Mouse (Mus musculus) embryonic stem cell, embryonic (primary cell): ENCODE data around the gene Ubr4.

ENCODE experiments used
- CTCF ChIA-PET, 4 experiments: fragments of 300-600 bp in 2 of 4; fragments of 350-600 bp in 2 of 4; sonication (Branson Sonifier 250); formaldehyde crosslinking; loops; one replicate each; lab custom pipeline; 2022; ENCODE audit warnings: inconsistent platforms in 2 of 4; lab: Charles Lee
- POLR2A ChIA-PET, 4 experiments: fragments of 300-600 bp in 2 of 4; fragments of 350-600 bp in 2 of 4; sonication (Branson Sonifier 250); formaldehyde crosslinking; loops; one replicate each; lab custom pipeline; 2022; ENCODE audit warnings: antibody characterized with exemption in 4 of 4, inconsistent platforms in 1 of 4; lab: Charles Lee

The Ubr4 gene

DNA sequence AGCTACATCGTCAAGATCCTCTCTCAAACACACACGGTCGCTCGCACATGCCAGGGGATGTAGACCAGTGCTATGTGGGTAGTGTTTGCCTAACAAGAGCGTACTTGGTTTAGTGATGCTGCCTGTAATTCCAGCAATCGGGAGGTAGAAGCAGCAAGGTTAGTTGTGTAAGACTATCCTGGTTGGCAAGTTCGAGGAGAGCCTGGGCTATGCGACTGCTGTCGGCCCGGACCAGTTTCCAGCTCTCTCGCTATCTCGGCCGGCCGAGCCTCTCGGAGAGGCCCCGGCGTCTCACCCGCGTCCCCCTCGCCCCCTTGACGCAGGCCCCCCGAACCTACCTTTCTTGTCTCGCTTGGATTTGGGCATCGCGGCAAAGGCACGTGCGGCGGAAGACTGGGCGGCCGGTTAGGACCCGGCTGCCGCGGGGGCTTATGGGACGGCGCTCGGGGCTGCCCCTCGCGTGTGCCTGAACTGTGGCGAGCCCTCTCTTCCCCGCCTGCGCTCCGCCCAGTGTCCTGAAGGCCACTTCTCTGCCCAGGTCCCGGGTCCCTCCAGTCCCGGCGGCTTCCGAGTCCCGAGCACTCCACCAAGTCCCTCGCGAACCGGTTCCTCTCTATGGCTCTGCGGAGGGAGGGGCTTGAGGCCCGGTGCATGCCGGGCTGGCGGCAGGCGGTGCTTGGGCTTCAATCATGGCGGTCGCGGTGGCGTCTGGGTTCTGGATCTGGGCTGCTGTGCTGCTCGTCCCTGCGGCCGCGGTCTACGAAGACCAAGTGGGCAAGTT, at the start of gene Ubr4, which contains the start of the genes Mrto4 and Emc1:
Gene Ubr4 (plus strand): TSS at position 679 of the 781 bp plus-strand sequence.
Gene Mrto4 (minus strand): TSS at position 646 of the 781 bp plus-strand sequence.
Gene Emc1 (plus strand): TSS at position 657 of the 781 bp plus-strand sequence.
- POLR2A ChIA-PET, result interaction anchor here in 2 of 4 experiments (0.7 to 1.6 kb wide), 11 partner anchors 10 to 264 kb away, joined by 3 to 4 read pairs (median 3); no protein-coding TSS in a partner anchor
- CTCF ChIA-PET, result interaction anchor here (0.5 to 1.3 kb wide), 9 partner anchors 15 to 1036 kb away, joined by 3 to 7 read pairs (median 3); no protein-coding TSS in a partner anchor

DNA sequence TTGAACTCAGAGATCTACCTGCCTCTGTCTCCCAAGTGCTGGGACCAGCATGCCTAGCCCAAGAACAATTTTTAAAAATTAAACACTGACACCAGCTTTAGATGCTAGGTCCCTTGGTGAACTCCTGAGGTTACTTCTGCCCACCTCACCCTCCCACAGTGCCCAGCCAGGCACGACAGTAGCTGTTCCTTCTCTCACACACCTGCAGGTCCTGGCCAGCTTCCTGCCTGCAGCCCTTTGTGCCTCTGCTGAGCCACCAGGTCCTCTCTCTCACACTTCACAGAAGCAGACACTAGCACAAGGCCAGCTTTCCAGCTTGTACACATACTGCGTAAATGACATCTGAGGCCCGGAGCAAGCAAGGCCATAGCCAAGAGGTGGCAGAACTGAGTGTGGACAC, 46.9 kb upstream of the Ubr4 start:
- POLR2A ChIA-PET, result no interaction called here
- CTCF ChIA-PET, result interaction anchor here in 2 of 4 experiments (1.2 to 3.8 kb wide), 3 partner anchors 16 to 31 kb away, joined by 3 to 15 read pairs (median 5); no protein-coding TSS in a partner anchor

DNA sequence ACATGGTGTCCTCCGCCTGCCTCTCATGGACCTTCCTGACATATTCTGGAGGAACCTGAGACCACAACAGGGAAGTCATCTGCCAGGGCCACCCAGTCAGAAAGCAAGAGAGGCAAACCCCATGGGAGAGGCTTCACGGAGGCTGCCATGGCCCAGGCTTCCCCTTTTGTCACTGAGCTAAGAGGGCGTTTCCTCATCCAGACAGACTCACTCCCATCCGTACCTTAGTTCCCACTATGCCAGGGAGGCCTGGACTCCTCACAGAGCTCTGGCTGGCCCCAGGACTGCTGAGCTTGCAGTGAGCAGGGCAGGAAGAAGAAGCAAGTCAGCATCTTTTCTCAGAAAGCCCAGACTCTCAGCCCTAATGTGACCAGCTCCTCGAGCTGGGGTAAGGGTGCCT, 44.5 kb upstream of the Ubr4 start:
- CTCF ChIA-PET, result interaction anchor here in 3 of 4 experiments (0.6 to 3.8 kb wide), 5 partner anchors 19 to 360 kb away, joined by 3 to 15 read pairs (median 3); no protein-coding TSS in a partner anchor
- POLR2A ChIA-PET, result interaction anchor here in 2 of 4 experiments (0.8 to 1.7 kb wide), 5 partner anchors 11 to 49 kb away, joined by 3 to 4 read pairs (median 3); no protein-coding TSS in a partner anchor

DNA sequence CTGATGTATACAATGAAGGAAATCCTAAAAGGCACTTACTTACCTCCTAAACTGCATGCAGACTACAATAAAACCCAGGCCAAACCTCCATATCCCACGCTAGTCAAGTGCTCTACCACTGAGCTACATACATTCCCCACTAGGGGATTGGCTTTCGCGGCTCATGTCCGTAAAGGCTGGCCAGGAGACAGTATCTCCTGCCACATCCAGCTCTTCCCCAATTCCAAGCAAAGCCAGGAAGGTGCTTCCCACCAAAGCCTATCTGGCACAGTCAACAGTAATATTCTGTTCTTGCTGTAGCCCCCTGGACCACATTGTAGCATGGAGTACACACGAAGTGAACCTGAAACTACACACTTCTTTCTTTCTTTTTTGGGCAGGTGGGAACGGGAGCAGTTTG, 42.8 kb upstream of the Ubr4 start:
- ChIA-PET POLR2A (interaction anchor here (0.6 to 3.9 kb wide), 38 partner anchors 8 to 622 kb away, joined by 3 to 39 read pairs (median 6); partner anchors contain the start of gene Minos1 (in 2 of the 4)), CTCF (interaction anchor here (0.6 to 3.5 kb wide), 23 partner anchors 8 to 762 kb away, joined by 3 to 37 read pairs (median 6); no protein-coding TSS in a partner anchor)

DNA sequence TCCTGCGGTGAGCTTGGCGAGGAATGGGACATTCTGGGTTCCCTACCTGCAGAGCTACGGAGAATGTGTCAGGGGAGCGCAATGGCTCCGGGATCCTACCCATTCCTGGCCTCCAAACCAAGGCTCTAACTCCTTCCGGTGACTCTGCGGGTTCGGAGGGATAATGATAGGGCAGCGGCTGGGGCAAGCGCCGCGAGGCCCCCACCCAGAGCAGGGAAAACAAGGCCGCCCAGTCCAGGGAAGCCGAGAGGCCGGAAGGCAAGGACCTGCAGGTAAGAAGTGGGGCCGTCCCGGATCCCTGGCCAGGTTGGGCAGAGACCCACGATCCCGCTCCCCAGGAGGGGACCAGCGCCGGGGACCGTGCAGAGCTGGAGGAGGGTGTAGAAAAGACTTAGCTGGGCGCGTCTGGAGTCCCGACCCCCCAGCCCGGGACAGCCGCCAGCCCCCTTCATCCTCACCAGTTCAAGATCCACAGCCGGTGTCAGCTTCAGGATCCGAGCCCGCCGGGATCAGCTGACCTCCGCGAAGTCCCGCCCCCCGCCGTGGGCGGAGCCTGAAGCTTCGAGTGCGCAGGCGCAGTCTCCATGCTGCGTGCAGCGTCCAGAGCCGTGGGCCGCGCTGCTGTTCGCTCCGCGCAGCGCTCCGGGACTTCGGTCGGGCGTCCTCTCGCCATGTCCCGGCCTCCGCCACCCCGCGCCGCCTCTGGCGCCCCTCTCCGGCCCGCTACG, 42.1 kb upstream of the Ubr4 start, which contains the start of the genes Pqlc2 and Akr7a5:
Gene Pqlc2 (minus strand): TSS at position 538 of the 728 bp plus-strand sequence.
Gene Akr7a5 (plus strand): TSS at position 574 of the 728 bp plus-strand sequence.
- POLR2A ChIA-PET, result interaction anchor here (0.6 to 3.9 kb wide), 77 partner anchors 9 to 811 kb away, joined by 3 to 39 read pairs (median 4); partner anchors contain the start of genes Minos1 (in 3 of the 4), Aldh4a1 (in 2 of the 4), Capzb (in 1 of the 4) and Htr6 (in 1 of the 4)
- CTCF ChIA-PET, result interaction anchor here (0.5 to 3.5 kb wide), 41 partner anchors 8 to 763 kb away, joined by 3 to 37 read pairs (median 4); partner anchors contain the start of genes Aldh4a1 (in 1 of the 4), Gm21969 (in 1 of the 4) and Htr6 (in 1 of the 4)

DNA sequence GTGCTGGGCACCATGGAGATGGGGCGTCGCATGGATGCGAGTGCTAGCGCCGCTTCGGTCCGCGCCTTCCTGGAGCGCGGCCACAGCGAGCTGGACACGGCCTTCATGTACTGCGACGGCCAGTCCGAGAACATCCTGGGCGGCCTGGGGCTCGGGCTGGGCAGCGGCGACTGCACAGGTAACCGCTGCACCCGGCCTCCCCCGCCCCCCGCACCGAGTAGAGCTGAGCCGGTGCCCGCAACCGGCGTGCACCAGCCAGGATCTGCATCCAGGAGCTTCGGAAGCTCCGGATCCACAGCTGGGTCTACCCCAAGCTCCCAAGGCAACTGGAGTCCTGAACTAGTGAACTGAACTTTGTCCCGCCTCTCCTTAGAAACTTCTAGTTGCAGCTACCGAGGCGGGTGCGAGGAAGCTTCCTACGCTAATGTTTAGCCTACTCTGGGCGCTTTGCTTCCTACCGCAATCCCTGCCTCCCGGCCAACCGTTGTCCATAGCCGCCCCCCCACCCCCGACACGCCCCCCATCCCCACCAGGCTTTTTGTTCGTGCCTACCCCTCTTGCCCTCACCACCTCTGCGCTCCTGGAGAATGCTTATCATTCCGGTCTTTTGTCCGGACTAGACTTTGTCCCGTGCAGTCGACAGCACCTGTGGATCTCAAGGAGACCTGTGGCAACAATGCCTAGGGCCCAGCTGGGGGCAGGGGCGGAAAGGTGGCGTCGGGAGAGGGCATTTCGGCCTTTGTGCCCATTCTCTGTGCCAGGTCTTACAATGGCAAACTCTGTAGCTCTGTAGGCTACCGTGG, 41.3 kb upstream of the Ubr4 start:
- ChIA-PET CTCF (interaction anchor here (0.5 to 3.5 kb wide), 45 partner anchors 9 to 589 kb away, joined by 3 to 37 read pairs (median 4); partner anchors contain the start of genes Aldh4a1 (in 1 of the 4), Gm21969 (in 1 of the 4) and Htr6 (in 1 of the 4)), POLR2A (interaction anchor here (0.5 to 3.9 kb wide), 78 partner anchors 8 to 811 kb away, joined by 3 to 39 read pairs (median 4); partner anchors contain the start of genes Minos1 (in 3 of the 4), Aldh4a1 (in 2 of the 4), Capzb (in 1 of the 4) and Htr6 (in 1 of the 4))

DNA sequence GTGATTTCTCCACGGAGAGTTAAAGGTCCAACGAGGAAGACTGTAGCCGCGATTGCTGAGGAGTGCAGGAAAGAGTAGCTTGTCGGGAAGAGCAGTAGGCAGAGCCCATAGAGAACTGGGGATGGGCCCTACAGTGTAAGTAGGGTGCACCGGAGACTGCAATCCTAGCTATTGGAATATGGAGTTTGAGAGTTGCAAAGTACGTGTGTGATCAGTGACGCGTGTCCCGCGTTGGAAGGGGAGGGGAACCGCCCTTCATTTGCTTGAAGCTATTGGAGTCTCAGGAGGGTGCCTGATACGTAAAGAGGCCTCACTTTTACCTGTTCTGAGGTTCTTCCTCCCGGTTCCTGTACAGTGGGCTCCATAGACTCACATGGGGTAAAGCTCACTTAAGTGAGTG, 40.7 kb upstream of the Ubr4 start:
- ChIA-PET CTCF (interaction anchor here (0.5 to 3.5 kb wide), 31 partner anchors 10 to 732 kb away, joined by 3 to 37 read pairs (median 5); partner anchors contain the start of genes Gm21969 (in 1 of the 4) and Htr6 (in 1 of the 4)), POLR2A (interaction anchor here (0.6 to 3.9 kb wide), 35 partner anchors 10 to 618 kb away, joined by 3 to 39 read pairs (median 6); partner anchors contain the start of genes Minos1 (in 2 of the 4) and Capzb (in 1 of the 4))

DNA sequence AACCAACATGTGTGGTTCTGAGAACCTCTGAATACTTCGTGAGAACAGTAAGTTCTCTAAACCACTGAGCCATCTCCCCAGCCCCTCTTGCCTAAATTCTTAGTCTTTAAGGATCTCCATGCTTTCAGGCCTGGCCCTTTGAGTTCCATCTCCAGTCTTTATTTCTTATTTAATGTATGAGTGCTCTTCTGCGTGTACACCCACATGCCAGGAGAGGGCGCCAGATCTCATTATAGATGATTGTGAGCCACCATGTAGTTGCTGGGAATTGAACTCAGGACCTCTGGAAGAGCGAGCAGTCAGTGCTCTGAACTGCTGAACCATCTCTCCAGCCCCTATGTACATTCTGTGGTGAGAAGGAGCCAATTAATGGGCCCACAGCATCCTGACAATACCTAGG, 39.8 kb upstream of the Ubr4 start:
- CTCF ChIA-PET, result interaction anchor here in 3 of 4 experiments (0.7 to 3.5 kb wide), 4 partner anchors 18 to 731 kb away, joined by 3 to 20 read pairs (median 5); no protein-coding TSS in a partner anchor

DNA sequence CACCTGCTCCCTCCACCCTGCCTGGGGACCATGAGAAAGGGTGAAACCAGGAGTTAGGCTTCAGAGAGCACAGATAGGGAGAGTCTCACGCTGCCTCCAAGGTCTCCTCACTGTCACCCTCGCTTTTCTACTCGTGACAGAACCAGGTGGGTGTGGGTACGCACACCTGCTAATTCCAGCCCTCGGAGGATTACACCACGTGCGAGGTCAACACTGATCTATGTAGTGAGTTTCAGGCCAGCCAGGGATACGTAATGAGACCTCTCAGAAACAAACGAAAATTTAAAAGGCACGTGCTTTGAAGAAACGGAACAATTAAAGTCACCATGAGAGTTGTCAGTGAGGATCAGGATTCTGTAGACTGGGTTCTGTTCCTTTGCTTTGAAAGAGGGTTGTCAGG, 34.0 kb upstream of the Ubr4 start:
- ChIA-PET POLR2A (interaction anchor here in 1 of 4 experiments (0.9 kb wide), 1 partner anchor 12 kb away, joined by 3 read pairs; no protein-coding TSS in a partner anchor), CTCF (interaction anchor here in 1 of 4 experiments (0.6 to 0.7 kb wide), 2 partner anchors 14 to 347 kb away, joined by 3 to 4 read pairs; no protein-coding TSS in a partner anchor)

More for the DNA sequence above, 39.8 kb upstream of the Ubr4 start:
- POLR2A ChIA-PET, result interaction anchor here in 2 of 4 experiments (2.9 to 3.7 kb wide), 3 partner anchors 10 to 18 kb away, joined by 14 to 30 read pairs (median 21); no protein-coding TSS in a partner anchor

DNA sequence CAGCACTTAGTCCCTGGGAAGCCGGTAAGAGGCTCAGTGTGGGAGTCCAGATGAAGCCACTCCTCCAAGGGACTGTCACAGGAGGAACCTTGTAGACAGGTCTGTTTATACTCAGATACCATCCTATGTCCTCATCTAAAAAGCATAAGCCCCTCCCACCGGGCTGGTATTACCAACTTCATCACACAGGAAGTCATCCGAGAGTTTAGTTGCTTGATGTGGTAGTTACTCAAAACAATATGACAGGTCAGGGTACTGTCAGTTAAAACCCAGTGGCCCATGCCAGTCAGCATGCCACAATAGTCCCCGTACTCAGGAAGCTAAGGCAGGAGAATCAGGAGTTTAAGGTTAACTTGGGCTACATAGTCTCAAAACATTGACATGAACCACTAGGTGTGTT, 32.7 kb upstream of the Ubr4 start:
- CTCF ChIA-PET, result interaction anchor here in 3 of 4 experiments (0.7 to 1.5 kb wide), 3 partner anchors 11 to 17 kb away, joined by 3 to 7 read pairs (median 3); no protein-coding TSS in a partner anchor
- POLR2A ChIA-PET, result interaction anchor here in 2 of 4 experiments (1.2 to 1.3 kb wide), 3 partner anchors 9 to 14 kb away, joined by 3 to 5 read pairs (median 4); partner anchors contain the start of genes Akr7a5 (in 1 of the 2) and Pqlc2 (in 1 of the 2)

DNA sequence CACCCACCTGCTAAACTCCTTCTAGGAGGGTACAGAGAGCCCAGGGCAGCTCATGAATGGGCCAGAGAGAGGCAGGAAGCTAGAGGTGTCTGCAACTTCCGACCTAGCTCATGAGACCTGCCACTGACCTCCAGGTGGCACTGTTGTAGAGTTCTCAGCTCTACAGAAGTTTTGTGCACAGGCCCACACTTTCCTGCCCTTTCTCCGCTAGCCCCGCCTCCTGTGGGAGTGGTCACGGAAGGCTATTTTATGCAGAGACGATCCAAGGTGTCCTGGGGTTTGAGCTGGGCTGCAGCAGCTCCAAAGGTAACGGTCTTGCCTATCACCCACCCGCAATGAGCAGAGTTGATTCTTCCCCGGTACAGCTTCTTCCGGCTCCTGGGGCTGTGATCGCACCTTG, 21.8 kb upstream of the Ubr4 start:
- POLR2A ChIA-PET, result interaction anchor here (0.6 to 1.7 kb wide), 25 partner anchors 8 to 579 kb away, joined by 3 to 24 read pairs (median 4); partner anchors contain the start of genes Akr7a5 (in 3 of the 4), Pqlc2 (in 3 of the 4), Aldh4a1 (in 1 of the 4) and Emc1 (in 1 of the 4)
- CTCF ChIA-PET, result interaction anchor here (0.5 to 2.2 kb wide), 69 partner anchors 8 to 1141 kb away, joined by 3 to 28 read pairs (median 4); partner anchors contain the start of genes Akr7a5 (in 2 of the 4), Pqlc2 (in 2 of the 4), Gm21969 (in 1 of the 4) and Minos1 (in 1 of the 4)

DNA sequence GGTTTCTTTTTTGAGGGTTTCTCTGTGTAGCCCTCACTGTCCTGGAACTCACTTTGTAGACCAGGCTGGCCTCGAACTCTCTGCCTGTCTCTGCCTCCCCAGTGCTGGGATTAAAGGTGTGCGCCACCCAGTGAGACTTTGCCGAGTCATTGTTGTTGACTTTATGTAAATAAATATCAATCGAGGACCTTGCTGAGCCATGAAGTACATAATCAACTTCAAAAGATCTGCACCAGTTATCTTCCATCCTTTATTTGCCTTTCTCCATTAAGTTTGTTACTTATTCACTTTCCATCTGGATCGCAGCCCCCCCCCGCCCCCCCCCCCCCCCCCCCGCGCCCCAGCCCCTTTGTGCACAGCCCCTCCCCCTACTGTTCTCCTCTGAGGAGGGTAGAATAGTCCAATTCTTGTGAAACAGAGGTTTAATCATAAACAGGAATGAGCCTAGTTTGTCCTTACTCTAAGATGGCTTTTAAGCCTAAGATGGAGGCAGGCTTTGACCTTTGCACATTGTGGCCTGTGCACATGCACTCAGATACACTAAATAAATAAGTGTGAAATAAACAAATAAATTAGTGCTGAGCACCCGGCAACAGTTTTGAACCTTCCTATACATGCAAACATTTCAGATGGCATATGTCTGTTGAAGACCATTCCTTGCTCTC, 17.6 kb upstream of the Ubr4 start:
- ChIA-PET POLR2A (interaction anchor here in 3 of 4 experiments (1.0 to 2.7 kb wide), 5 partner anchors 11 to 24 kb away, joined by 3 to 13 read pairs (median 3); partner anchors contain the start of genes Akr7a5 (in 1 of the 3) and Pqlc2 (in 1 of the 3)), CTCF (interaction anchor here in 2 of 4 experiments (0.6 kb wide), 2 partner anchors 45 to 138 kb away, joined by 3 read pairs; no protein-coding TSS in a partner anchor)

DNA sequence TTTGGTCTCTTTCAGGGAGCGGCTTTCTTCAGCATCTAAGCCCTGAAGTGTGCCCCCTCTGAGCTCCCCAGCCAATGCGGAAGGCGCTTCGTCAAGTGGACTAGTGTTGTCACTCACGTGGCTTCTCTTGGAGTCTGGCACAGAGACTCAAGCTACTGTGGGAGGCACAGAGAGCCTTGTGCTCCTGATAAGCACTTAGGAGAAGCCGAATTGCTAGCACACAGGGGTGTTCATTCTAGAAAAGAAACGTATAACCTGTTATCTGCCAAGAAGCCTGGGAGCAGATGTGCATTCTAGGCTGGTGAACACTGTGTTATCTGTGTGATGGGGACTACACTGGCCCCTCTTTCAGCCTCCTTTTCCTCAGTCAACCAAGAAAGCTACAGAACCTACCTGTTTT, 16.9 kb upstream of the Ubr4 start:
- POLR2A ChIA-PET, result interaction anchor here in 3 of 4 experiments (1.2 to 2.7 kb wide), 5 partner anchors 10 to 25 kb away, joined by 3 to 14 read pairs (median 9); partner anchors contain the start of genes Akr7a5 (in 2 of the 3) and Pqlc2 (in 2 of the 3)

DNA sequence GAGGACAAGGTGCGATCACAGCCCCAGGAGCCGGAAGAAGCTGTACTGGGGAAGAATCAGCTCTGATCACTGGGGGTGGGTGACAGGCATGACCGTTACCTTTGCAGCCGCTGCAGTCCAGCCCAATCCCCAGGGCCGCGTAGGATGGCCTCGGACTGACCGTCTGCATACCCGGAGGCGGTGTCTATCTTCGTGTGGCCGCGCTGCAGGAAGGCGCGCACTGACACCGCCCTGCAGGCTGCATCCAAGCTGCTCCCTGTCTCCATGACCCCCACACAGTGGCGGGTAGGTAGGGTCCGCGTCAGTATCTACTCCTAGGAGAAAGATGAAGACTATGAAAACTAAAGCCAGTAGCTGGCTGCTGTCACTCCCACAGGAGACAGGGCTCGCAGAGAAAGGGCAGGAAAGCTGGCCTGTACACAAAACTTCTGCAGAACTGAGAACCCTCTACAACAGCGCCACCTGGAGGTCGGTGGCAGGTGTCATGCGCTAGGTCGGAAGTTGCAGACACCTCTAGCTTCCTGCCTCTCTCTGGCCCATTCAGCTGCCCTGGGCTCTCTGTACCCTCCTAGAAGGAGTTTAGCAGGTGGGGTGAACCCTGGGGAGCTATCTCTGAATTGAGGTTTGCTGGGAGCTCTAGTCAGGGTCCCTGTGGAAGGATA, 15.5 kb upstream of the Ubr4 start:
- ChIA-PET POLR2A (interaction anchor here in 3 of 4 experiments (0.7 to 2.7 kb wide), 11 partner anchors 8 to 1728 kb away, joined by 3 to 14 read pairs (median 3); partner anchors contain the start of genes Akr7a5 (in 2 of the 3), Pqlc2 (in 2 of the 3), Capzb (in 1 of the 3) and Emc1 (in 1 of the 3)), CTCF (interaction anchor here (0.5 to 2.2 kb wide), 81 partner anchors 8 to 1786 kb away, joined by 3 to 21 read pairs (median 4); partner anchors contain the start of genes Akr7a5 (in 4 of the 4), Pqlc2 (in 4 of the 4) and Gm21969 (in 1 of the 4))

More for the DNA sequence above, 16.9 kb upstream of the Ubr4 start:
- CTCF ChIA-PET, result interaction anchor here in 2 of 4 experiments (1.1 to 2.0 kb wide), 2 partner anchors 14 to 25 kb away, joined by 3 to 21 read pairs; partner anchors contain the start of genes Akr7a5 (in 1 of the 2) and Pqlc2 (in 1 of the 2)
